30 mouse cellular contexts compared by ENCODE assay signal in the genomic region with DNA sequence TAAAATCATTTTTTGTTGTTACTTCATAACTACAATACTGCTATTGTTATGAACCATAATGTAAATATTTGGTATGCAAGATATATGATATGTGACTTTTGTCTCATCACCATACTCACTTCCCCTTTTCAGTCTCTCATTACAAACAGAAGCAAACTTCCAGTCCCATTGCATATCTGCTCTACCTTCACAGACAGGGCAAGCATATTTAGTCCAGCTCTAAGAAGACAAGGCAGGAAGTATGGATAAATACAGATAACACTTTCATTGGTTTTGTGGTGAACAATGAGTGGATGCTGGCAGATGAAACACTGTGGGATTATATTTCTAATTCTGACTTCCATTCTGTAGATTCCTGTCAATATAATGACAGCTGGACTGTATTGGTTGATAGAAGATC.
A peak's percentile ranks its signal among the peaks of the same experiment; 100 is the strongest.
DNase-seq lines count a peak whose midpoint lies in the region; ATAC-seq and TF ChIP-seq lines count a peak whose summit lies in the region.
"Had no signal": no experiment of that assay in that cellular context is flagged by ENCODE, and none has a peak within 500 bp of the region (broad histone marks: within the 10 kb centered on the region; RNA-seq: fewer than 3 reads in every experiment).

No protein-coding gene starts in this region.

- peak; percentile 86 to 94 for TF ChIP-seq EP300 in MEL (IDR thresholded peaks at IDR 0.05; ENCODE audit: low read depth in 1 of 2, low read length in 2 of 2)

- no peak for TF ChIP-seq RAD21 in MEL (IDR thresholded peaks at IDR 0.05; ENCODE audit: low read depth, low read length)

- H3K4me2 ChIP-seq in intestine, embryonic 15.5 days (replicated peaks): no peak overlapping the region
- H3K4me2 ChIP-seq: embryonic facial prominence, embryonic 13.5 days; forebrain, embryonic 12.5 days; heart, embryonic 12.5 days; heart, embryonic 15.5 days; hindbrain, embryonic 12.5 days; hindbrain, embryonic 15.5 days had no signal

- peaks cover 2 to 7% of the 10 kb centered on the region in 2 experiments; a peak in 3 of 4 replicates for H3K4me1 ChIP-seq in MEL (ENCODE audit: control insufficient read depth in 1 of 2, insufficient read depth in 2 of 2, low read length in 2 of 2)
- no peaks in the 10 kb centered on the region for H3K4me1 ChIP-seq in intestine, embryonic 15.5 days (replicated peaks)
- H3K4me1 ChIP-seq: embryonic facial prominence, embryonic 10.5 days; embryonic facial prominence, embryonic 13.5 days; forebrain, embryonic 12.5 days; heart, embryonic 12.5 days; heart, embryonic 15.5 days; hindbrain, embryonic 12.5 days; hindbrain, embryonic 15.5 days had no signal

- no peak overlapping the region for H3K4me3 ChIP-seq in MEL (ENCODE audit: control insufficient read depth in 1 of 2, insufficient read depth in 1 of 2, low read depth in 2 of 2, low read length in 2 of 2)
- H3K4me3 ChIP-seq in intestine, embryonic 15.5 days (replicated peaks): no peak overlapping the region
- H3K4me3 ChIP-seq: embryonic facial prominence, embryonic 10.5 days; embryonic facial prominence, embryonic 13.5 days; erythroblast, embryonic 14.5 days; forebrain, embryonic 12.5 days; gastrocnemius, adult 2 months; heart, embryonic 12.5 days; heart, embryonic 15.5 days; hindbrain, embryonic 12.5 days; hindbrain, embryonic 15.5 days had no signal

- H3K9me3 ChIP-seq in MEL (replicated peaks; ENCODE audit: insufficient read depth, low read length): no peaks in the 10 kb centered on the region
- no peaks in the 10 kb centered on the region for H3K9me3 ChIP-seq in intestine, embryonic 15.5 days
- H3K9me3 ChIP-seq: embryonic facial prominence, embryonic 10.5 days; embryonic facial prominence, embryonic 13.5 days; forebrain, embryonic 12.5 days; heart, embryonic 12.5 days; heart, embryonic 15.5 days; hindbrain, embryonic 12.5 days; hindbrain, embryonic 15.5 days had no signal

- ATAC-seq in granulocyte monocyte progenitor cell, adult 5-6 weeks (replicated peaks; ENCODE audit: poor library complexity, severe bottlenecking): peak; percentile 76
- peak; percentile 70; the same call in 1 of the 2 replicates for ATAC-seq in megakaryocyte-erythroid progenitor cell, adult 5-6 weeks (replicated peaks; ENCODE audit: low FRiP score, low TSS enrichment, poor library complexity, severe bottlenecking)
- ATAC-seq in intestine, embryonic 15.5 days: no peak
- ATAC-seq: forebrain, embryonic 16.5 days had no signal

- no peak for TF ChIP-seq CTCF in MEL (IDR thresholded peaks at IDR 0.05 in 2 of 3, conservative IDR thresholded peaks at IDR 0.05 in 1 of 3; ENCODE audit: control insufficient read depth in 1 of 3, insufficient read depth in 1 of 3, low read depth in 2 of 3, low read length in 3 of 3, poor library complexity in 1 of 3, severe bottlenecking in 1 of 3)

- no peak overlapping the region for H3K9ac ChIP-seq in MEL (ENCODE audit: control insufficient read depth, low read depth, low read length, poor library complexity, severe bottlenecking)
- no peak overlapping the region for H3K9ac ChIP-seq in intestine, embryonic 15.5 days
- H3K9ac ChIP-seq: embryonic facial prominence, embryonic 13.5 days; forebrain, embryonic 12.5 days; heart, embryonic 12.5 days; heart, embryonic 15.5 days; hindbrain, embryonic 12.5 days; hindbrain, embryonic 15.5 days had no signal

- no peak for TF ChIP-seq POLR2A in MEL (IDR thresholded peaks at IDR 0.05; ENCODE audit: control insufficient read depth in 1 of 2, insufficient read depth in 1 of 2, low read depth in 1 of 2, low read length in 2 of 2, poor library complexity in 1 of 2)

- peaks cover 0 to 16% of the 10 kb centered on the region in 2 experiments; a peak in 2 of 4 replicates for H3K36me3 ChIP-seq in MEL (ENCODE audit: control insufficient read depth in 1 of 2, insufficient read depth in 2 of 2, low read length in 2 of 2)
- H3K36me3 ChIP-seq in intestine, embryonic 15.5 days: no peaks in the 10 kb centered on the region
- H3K36me3 ChIP-seq: embryonic facial prominence, embryonic 10.5 days; embryonic facial prominence, embryonic 13.5 days; forebrain, embryonic 12.5 days; heart, embryonic 12.5 days; heart, embryonic 15.5 days; hindbrain, embryonic 12.5 days; hindbrain, embryonic 15.5 days had no signal

- no peaks in the 10 kb centered on the region for H3K27me3 ChIP-seq in MEL (ENCODE audit: control insufficient read depth in 1 of 2, insufficient read depth in 2 of 2, low read length in 2 of 2)
- H3K27me3 ChIP-seq in intestine, embryonic 15.5 days (replicated peaks): no peaks in the 10 kb centered on the region
- H3K27me3 ChIP-seq: embryonic facial prominence, embryonic 13.5 days; forebrain, embryonic 12.5 days; heart, embryonic 12.5 days; heart, embryonic 15.5 days; hindbrain, embryonic 12.5 days; hindbrain, embryonic 15.5 days had no signal

- H3K27ac ChIP-seq in MEL (ENCODE audit: control insufficient read depth, low read depth, low read length): no peak overlapping the region
- H3K27ac ChIP-seq in intestine, embryonic 15.5 days: no peak overlapping the region
- H3K27ac ChIP-seq: embryonic facial prominence, embryonic 10.5 days; embryonic facial prominence, embryonic 13.5 days; forebrain, embryonic 12.5 days; gastrocnemius, adult 2 months; heart, embryonic 15.5 days; hindbrain, embryonic 12.5 days; hindbrain, embryonic 15.5 days had no signal

- DNase-seq in A20 (ENCODE audit: low read depth, low spot score) (peak; percentile 34), MEL (ENCODE audit: low read depth, low spot score) (peak; percentile 91)
- DNase-seq in cerebellum, adult 11-12 months: no peak
- no peak for DNase-seq in gastrocnemius, adult 18-20 months (ENCODE audit: low spot score)
- no peak for DNase-seq in thymus, adult 18-20 months
- DNase-seq: adrenal gland, adult 8-10 months; adrenal gland, postnatal 25 days; cerebellum, adult 18-20 months; cerebellum, adult 9-10 months; cerebellum, postnatal 14 days; embryo, embryonic 11 days; gastrocnemius, adult 2 months; gastrocnemius, postnatal 14 days; heart, adult 18-20 months; heart, postnatal 10 days; heart, postnatal 4 days; kidney, adult 11 months; kidney, adult 8-10 months had no signal

- no peaks in the 10 kb centered on the region for H3K79me2 ChIP-seq in MEL (ENCODE audit: control insufficient read depth, insufficient read depth, low read length, poor library complexity)

TF ChIP-seq in MEL, 35 proteins besides CTCF, POLR2A, EP300 and RAD21:
- TF ChIP-seq MXI1 (IDR thresholded peaks at IDR 0.05; ENCODE audit: low read depth, low read length) (peak; percentile 39; the same call in 1 of the 2 replicates), MAFK (IDR thresholded peaks at IDR 0.05; ENCODE audit: borderline replicate concordance, low read depth, low read length) (0 out of 2 replicates have a peak, but pooled peaks have one; percentile 41), E2F4 (IDR thresholded peaks at IDR 0.05; ENCODE audit: borderline replicate concordance, low read depth, low read length) (no peak), BHLHE40 (IDR thresholded peaks at IDR 0.05; ENCODE audit: borderline replicate concordance, low read depth, low read length) (no peak), GATA1 (IDR thresholded peaks at IDR 0.05; ENCODE audit: low read depth, low read length) (peak; percentile 80), KAT2A (conservative IDR thresholded peaks at IDR 0.05; ENCODE audit: low read depth, low read length) (no peak), SMC3 (IDR thresholded peaks at IDR 0.05; ENCODE audit: low read depth, low read length) (no peak), TCF12 (IDR thresholded peaks at IDR 0.05; ENCODE audit: low read depth, low read length) (peak; percentile 94), ELF1 (IDR thresholded peaks at IDR 0.05; ENCODE audit: low read depth, low read length) (0 out of 2 replicates have a peak, but pooled peaks have one; percentile 30), CHD1 (IDR thresholded peaks at IDR 0.05; ENCODE audit: low read depth, low read length) (no peak), RCOR1 (IDR thresholded peaks at IDR 0.05; ENCODE audit: low read depth, low read length) (peak; percentile 83), SIN3A (IDR thresholded peaks at IDR 0.05; ENCODE audit: low read length) (0 out of 2 replicates have a peak, but pooled peaks have one; percentile 51), MAX (IDR thresholded peaks at IDR 0.05; ENCODE audit: low read length) (no peak), TAL1 (IDR thresholded peaks at IDR 0.05; ENCODE audit: low read length) (peak; percentile 79), MEF2A (IDR thresholded peaks at IDR 0.05; ENCODE audit: extremely low read depth, insufficient replicate concordance, low read depth, low read length, poor library complexity, severe bottlenecking) (peak; percentile 68; the same call in 1 of the 2 replicates), ETS1 (IDR thresholded peaks at IDR 0.05; ENCODE audit: low read depth, low read length) (peak; percentile 86), MAZ (IDR thresholded peaks at IDR 0.05; ENCODE audit: low read depth, low read length) (no peak), POLR2AphosphoS5 (IDR thresholded peaks at IDR 0.05; ENCODE audit: borderline replicate concordance, low read depth, low read length) (no peak), ZC3H11A (IDR thresholded peaks at IDR 0.05; ENCODE audit: low read depth, low read length) (0 out of 2 replicates have a peak, but pooled peaks have one; percentile 2), JUND (IDR thresholded peaks at IDR 0.05; ENCODE audit: low read depth, low read length) (no peak), USF2 (IDR thresholded peaks at IDR 0.05; ENCODE audit: borderline replicate concordance in 1 of 2, insufficient read depth in 1 of 2, low read depth in 1 of 2, low read length in 2 of 2) (no peak)

Comparison
In these comparisons a context has a peak if more than half of its experiments do, and no peak if none do; other contexts are left out.
1. DNase-seq: peak in A20 (single experiment) and MEL (single experiment); none in cerebellum, adult 11-12 months (single experiment), gastrocnemius, adult 18-20 months (single experiment) and thymus, adult 18-20 months (0 of 2).